ENCODE assay signal across 19 mouse cellular contexts in genomic region chr13:25958592-25958991, GRCm38 (mm10).
A peak's percentile ranks its signal among the peaks of the same experiment; 100 is the strongest.
DNase-seq lines count a peak whose midpoint lies in the region; ATAC-seq and TF ChIP-seq lines count a peak whose summit lies in the region.
"Had no signal": no experiment of that assay in that cellular context is flagged by ENCODE, and none has a peak within 500 bp of the region (broad histone marks: within the 10 kb centered on the region; RNA-seq: fewer than 3 reads in every experiment).

No protein-coding gene starts in this region.

- H3K9me3 ChIP-seq in lung, embryonic 15.5 days = no peaks in the 10 kb centered on the region
- H3K9me3 ChIP-seq: heart, embryonic 15.5 days; limb, embryonic 12.5 days; liver, embryonic 13.5 days; midbrain, embryonic 13.5 days; stomach, embryonic 15.5 days had no signal

- H3K27me3 ChIP-seq in lung, embryonic 15.5 days = peaks cover 4% of the 10 kb centered on the region; the same call in 1 of the 2 replicates
- H3K27me3 ChIP-seq: heart, embryonic 15.5 days; limb, embryonic 12.5 days; liver, embryonic 13.5 days; midbrain, embryonic 13.5 days; stomach, embryonic 15.5 days had no signal

- peak; percentile 89 for ATAC-seq in frontal cortex, adult (ENCODE audit: low TSS enrichment)
- peak; percentile 73; the same call in 1 of the 2 replicates for ATAC-seq in lung, embryonic 15.5 days (ENCODE audit: borderline replicate concordance, extremely low read depth, low FRiP score, low TSS enrichment)
- ATAC-seq: hindbrain, postnatal 0 days; midbrain, embryonic 13.5 days had no signal

- no peaks in the 10 kb centered on the region for H3K36me3 ChIP-seq in lung, embryonic 15.5 days
- H3K36me3 ChIP-seq: heart, embryonic 15.5 days; limb, embryonic 12.5 days; liver, embryonic 13.5 days; midbrain, embryonic 13.5 days; stomach, embryonic 15.5 days had no signal

- no peak overlapping the region for H3K27ac ChIP-seq in lung, embryonic 15.5 days
- H3K27ac ChIP-seq in embryonic fibroblast, embryonic 13.5 days (ENCODE audit: insufficient read depth, low read length) = peak overlapping the region; percentile 49; the same call in 1 of the 2 replicates
- H3K27ac ChIP-seq: heart, embryonic 15.5 days; hindbrain, postnatal 0 days; layer of hippocampus, adult 2 months; limb, embryonic 12.5 days; liver, embryonic 13.5 days; midbrain, embryonic 13.5 days; stomach, embryonic 15.5 days had no signal

- DNase-seq in frontal cortex, postnatal 14 days (ENCODE audit: low spot score in 2 of 2) = no peak
- DNase-seq in lung, adult 2 months = no peak
- peak; percentile 54 for DNase-seq in telencephalon, adult 2 months (ENCODE audit: low read depth, low spot score)
- no peak for DNase-seq in layer of hippocampus, adult 8-10 months (ENCODE audit: low spot score in 2 of 2)
- DNase-seq: B cell, adult 2 months; cerebellum, adult 11 months; kidney, adult 11 months; kidney, postnatal 10 days; liver, embryonic 13.5 days; retina, postnatal 1 day had no signal

- no peak overlapping the region for H3K9ac ChIP-seq in lung, embryonic 15.5 days
- H3K9ac ChIP-seq: heart, embryonic 15.5 days; limb, embryonic 12.5 days; liver, embryonic 13.5 days; midbrain, embryonic 13.5 days; stomach, embryonic 15.5 days had no signal

- no peak for TF ChIP-seq POLR2A in lung, adult 2 months (IDR thresholded peaks at IDR 0.05; ENCODE audit: borderline replicate concordance, extremely low read depth, low read depth, low read length)
- TF ChIP-seq POLR2A in embryonic fibroblast, embryonic 13.5 days (IDR thresholded peaks at IDR 0.05; ENCODE audit: low read depth, low read length) = no peak

- no peak overlapping the region for H3K4me3 ChIP-seq in lung, embryonic 15.5 days
- H3K4me3 ChIP-seq in lung, adult 2 months (replicated peaks; ENCODE audit: extremely low read depth, low read depth, low read length) = no peak overlapping the region
- no peak overlapping the region for H3K4me3 ChIP-seq in embryonic fibroblast, embryonic 13.5 days (ENCODE audit: insufficient read depth, low read length)
- H3K4me3 ChIP-seq: heart, embryonic 15.5 days; layer of hippocampus, adult 2 months; limb, embryonic 12.5 days; liver, embryonic 13.5 days; midbrain, embryonic 13.5 days; stomach, embryonic 15.5 days had no signal

- no peak for TF ChIP-seq CTCF in lung, adult 2 months (IDR thresholded peaks at IDR 0.05; ENCODE audit: insufficient read depth, low read length)
- no peak for TF ChIP-seq CTCF in embryonic fibroblast, embryonic 13.5 days (IDR thresholded peaks at IDR 0.05; ENCODE audit: borderline replicate concordance, insufficient read depth, low read length)

- H3K4me2 ChIP-seq in lung, embryonic 15.5 days = no peak overlapping the region
- H3K4me2 ChIP-seq: heart, embryonic 15.5 days; limb, embryonic 12.5 days; liver, embryonic 13.5 days; midbrain, embryonic 13.5 days; stomach, embryonic 15.5 days had no signal

- H3K4me1 ChIP-seq in lung, embryonic 15.5 days = 0 out of 2 replicates have a peak, but pooled peaks cover 6% of the 10 kb centered on the region
- no peaks in the 10 kb centered on the region for H3K4me1 ChIP-seq in lung, adult 2 months (ENCODE audit: control insufficient read depth, insufficient read depth, low read length)
- peaks cover 2% of the 10 kb centered on the region; the same call in 1 of the 2 replicates for H3K4me1 ChIP-seq in embryonic fibroblast, embryonic 13.5 days (ENCODE audit: control insufficient read depth, insufficient read depth, low read length)
- H3K4me1 ChIP-seq: limb, embryonic 12.5 days; liver, embryonic 13.5 days; stomach, embryonic 15.5 days had no signal
